8 mouse cellular contexts compared by ENCODE assay signal in genomic region chr7:24885468-24886307, GRCm38 (mm10). TPM values are rescaled to one million over a fixed set of nuclear protein-coding genes. Genes with fewer than 3 reads are reported as not detected.
DNase-seq lines count a peak whose midpoint lies in the region; ATAC-seq and TF ChIP-seq lines count a peak whose summit lies in the region.

No protein-coding gene starts in this region.

- no peak overlapping the region; the same call in 1 of the 2 replicates for H3K27ac ChIP-seq in left cerebral cortex, adult 2 months
- no peak overlapping the region for H3K27ac ChIP-seq in cortical plate, adult 2 months (ENCODE audit: insufficient read depth, low read length)
- H3K27ac ChIP-seq in neural tube, embryonic 12.5 days = no peak overlapping the region

- ATAC-seq in neural tube, embryonic 12.5 days (ENCODE audit: low FRiP score, low read depth) = no peak

- no peak for TF ChIP-seq POLR2A in cortical plate, adult 2 months (IDR thresholded peaks at IDR 0.05; ENCODE audit: extremely low read depth, insufficient read depth, low read length)

- no peak for DNase-seq in left cerebral cortex, adult 2 months (ENCODE audit: extremely low spot score in 1 of 2, low spot score in 2 of 2)
- no peak for DNase-seq in left cerebral cortex, adult 9 months (ENCODE audit: low spot score in 2 of 2)
- peak; percentile 29 for DNase-seq in induced T-regulatory cell, adult 2 months (ENCODE audit: low read depth)
- DNase-seq in urinary bladder, adult 18-20 months (ENCODE audit: low spot score in 2 of 2) = no peak
- DNase-seq in right cerebral cortex, adult 2 months (ENCODE audit: low spot score in 2 of 2) = no peak
- no peak for DNase-seq in gastrocnemius, postnatal 4 days (ENCODE audit: low spot score in 2 of 2)

- H3K27me3 ChIP-seq in neural tube, embryonic 12.5 days (replicated peaks) = no peaks in the 10 kb centered on the region

- no peak for TF ChIP-seq CTCF in left cerebral cortex, adult 2 months (IDR thresholded peaks at IDR 0.05)
- TF ChIP-seq CTCF in cortical plate, adult 2 months (IDR thresholded peaks at IDR 0.05; ENCODE audit: extremely low read depth, insufficient read depth, low read length) = no peak

- WGBS in neural tube, embryonic 12.5 days = 48% methylated on average over 12 of the region's 12 CpGs

- H3K4me1 ChIP-seq in cortical plate, adult 2 months (ENCODE audit: control insufficient read depth, insufficient read depth, low read length) = no peaks in the 10 kb centered on the region
- H3K4me1 ChIP-seq in neural tube, embryonic 12.5 days = peaks cover 23% of the 10 kb centered on the region

- H3K36me3 ChIP-seq in neural tube, embryonic 12.5 days = peaks cover 48% of the 10 kb centered on the region

- peak overlapping the region; percentile 77 for H3K4me2 ChIP-seq in neural tube, embryonic 12.5 days (replicated peaks)

- intact Hi-C loops in left cerebral cortex, adult 2 months (cut with DNase I) = loop anchor here (10.0 kb wide), 1 partner anchor 189 kb away; the partner anchor contains the start of genes Grik5 and Zfp574

- no peaks in the 10 kb centered on the region for H3K9me3 ChIP-seq in neural tube, embryonic 12.5 days

- peak overlapping the region; percentile 100 for H3K9ac ChIP-seq in neural tube, embryonic 12.5 days

- peak overlapping the region; percentile 78 for H3K4me3 ChIP-seq in left cerebral cortex, adult 2 months
- peak overlapping the region; percentile 96; the same call in 1 of the 2 replicates for H3K4me3 ChIP-seq in cortical plate, adult 2 months (ENCODE audit: insufficient read depth, low read length)
- peak overlapping the region; percentile 98 for H3K4me3 ChIP-seq in neural tube, embryonic 12.5 days

RNA-seq across cellular contexts. Expression of gene Rps19, which starts 1.5 kb away (rescaled TPM):
- total RNA-seq in left cerebral cortex, adult 2 months (2021) = 100 to 1,000 TPM; 488 to 501 TPM
- polyA plus RNA-seq in cortical plate, adult 2 months (2012; rRNA removed) = 393 and 394 TPM in 2 replicates
- polyA plus RNA-seq in neural tube, embryonic 12.5 days (2016; fragmentation: Nextera tagmentation; extraction: Ambion mirVana) = 1,340 and 1,344 TPM in 2 replicates
- 1,000 to 10,000 TPM; 1,082 to 1,250 TPM for total RNA-seq in gastrocnemius, postnatal 4 days (2021)

RNA-seq across cellular contexts. Expression of gene Cd79a, which starts 11.5 kb away (rescaled TPM):
- total RNA-seq in left cerebral cortex, adult 2 months (2021) = under 1 TPM; 0.37 to 0.38 TPM
- polyA plus RNA-seq in cortical plate, adult 2 months (2012; rRNA removed) = 1.2 and 1.4 TPM in 2 replicates
- 0.13 and 0.32 TPM in 2 replicates for polyA plus RNA-seq in neural tube, embryonic 12.5 days (2016; fragmentation: Nextera tagmentation; extraction: Ambion mirVana)
- total RNA-seq in gastrocnemius, postnatal 4 days (2021) = under 1 TPM; 0.31 to 0.98 TPM

RNA-seq across cellular contexts. Expression of gene Dmrtc2, which starts 15.8 kb away (rescaled TPM):
- not detected for total RNA-seq in left cerebral cortex, adult 2 months (2021)
- not detected in 2 replicates for polyA plus RNA-seq in cortical plate, adult 2 months (2012; rRNA removed)
- polyA plus RNA-seq in neural tube, embryonic 12.5 days (2016; fragmentation: Nextera tagmentation; extraction: Ambion mirVana) = not detected in 2 replicates
- not detected for total RNA-seq in gastrocnemius, postnatal 4 days (2021)

RNA-seq across cellular contexts. Expression of gene Lypd4, which starts 15.9 kb away (rescaled TPM):
- total RNA-seq in left cerebral cortex, adult 2 months (2021) = not detected
- polyA plus RNA-seq in cortical plate, adult 2 months (2012; rRNA removed) = not detected in 2 replicates
- not detected in 2 replicates for polyA plus RNA-seq in neural tube, embryonic 12.5 days (2016; fragmentation: Nextera tagmentation; extraction: Ambion mirVana)
- not detected for total RNA-seq in gastrocnemius, postnatal 4 days (2021)

RNA-seq across cellular contexts. Expression of gene Arhgef1, which starts 17.0 kb away (rescaled TPM):
- total RNA-seq in left cerebral cortex, adult 2 months (2021) = 10 to 100 TPM; 75.1 to 86.6 TPM
- 133 and 163 TPM in 2 replicates for polyA plus RNA-seq in cortical plate, adult 2 months (2012; rRNA removed)
- polyA plus RNA-seq in neural tube, embryonic 12.5 days (2016; fragmentation: Nextera tagmentation; extraction: Ambion mirVana) = 84.4 and 89.5 TPM in 2 replicates
- 10 to 100 TPM; 79.6 to 98.8 TPM for total RNA-seq in gastrocnemius, postnatal 4 days (2021)
